ENCODE assay signal across 9 mouse cellular contexts in the genomic region with DNA sequence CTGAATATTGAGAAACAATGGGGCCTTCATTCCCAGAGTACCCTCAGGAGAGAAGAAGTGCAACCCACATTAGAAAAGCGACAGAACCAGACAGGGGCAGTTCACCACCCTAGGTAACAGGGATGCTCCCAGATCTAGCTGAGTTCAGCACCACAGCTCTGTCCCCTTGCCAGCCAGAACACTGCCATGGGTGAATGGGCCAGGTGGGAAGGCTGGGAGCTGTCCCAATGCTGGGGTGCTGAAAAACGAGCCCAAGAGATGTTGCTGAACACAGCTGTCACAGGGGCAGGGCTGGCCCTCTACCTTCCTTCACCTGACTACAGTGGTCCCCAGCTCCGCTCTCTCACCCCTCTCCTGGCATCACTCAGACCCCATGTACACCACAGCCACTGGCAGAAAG.
DNase-seq lines count a peak whose midpoint lies in the region; ATAC-seq lines count a peak whose summit lies in the region.
"Had no signal": no experiment of that assay in that cellular context is flagged by ENCODE, and none has a peak within 500 bp of the region (broad histone marks: within the 10 kb centered on the region; RNA-seq: fewer than 3 reads in every experiment).

No protein-coding gene starts in this region.

- 12% methylated on average over 3 of the region's 3 CpGs for WGBS in liver, embryonic 12.5 days (ENCODE audit: insufficient replicate concordance)
- WGBS in kidney, embryonic 15.5 days, result 16% methylated on average over 3 of the region's 3 CpGs

- H3K36me3 ChIP-seq in liver, embryonic 12.5 days, result no peaks in the 10 kb centered on the region
- H3K36me3 ChIP-seq in kidney, embryonic 15.5 days, result no peaks in the 10 kb centered on the region
- H3K36me3 ChIP-seq: neural tube, embryonic 13.5 days had no signal

- H3K27ac ChIP-seq in liver, embryonic 12.5 days, result no peak overlapping the region
- no peak overlapping the region for H3K27ac ChIP-seq in kidney, embryonic 15.5 days
- H3K27ac ChIP-seq: neural tube, embryonic 13.5 days had no signal

- H3K4me3 ChIP-seq in liver, embryonic 12.5 days, result no peak overlapping the region
- H3K4me3 ChIP-seq in kidney, embryonic 15.5 days (replicated peaks), result no peak overlapping the region
- H3K4me3 ChIP-seq: neural tube, embryonic 13.5 days had no signal

- 0 out of 2 replicates have a peak, but pooled peaks cover 7% of the 10 kb centered on the region for H3K4me1 ChIP-seq in liver, embryonic 12.5 days
- H3K4me1 ChIP-seq in kidney, embryonic 15.5 days, result peaks cover 16% of the 10 kb centered on the region

- H3K27me3 ChIP-seq in liver, embryonic 12.5 days (replicated peaks), result no peaks in the 10 kb centered on the region
- H3K27me3 ChIP-seq in kidney, embryonic 15.5 days, result no peaks in the 10 kb centered on the region
- H3K27me3 ChIP-seq: neural tube, embryonic 13.5 days had no signal

- no peak for ATAC-seq in liver, embryonic 12.5 days
- ATAC-seq in kidney, embryonic 15.5 days (replicated peaks; ENCODE audit: low FRiP score), result 0 out of 2 replicates have a peak, but pooled peaks have one; percentile 43
- no peak for ATAC-seq in activated CD4-positive, CD25-positive, alpha-beta regulatory T cell, adult 4 months

- H3K9ac ChIP-seq in liver, embryonic 12.5 days, result no peak overlapping the region
- H3K9ac ChIP-seq in kidney, embryonic 15.5 days, result no peak overlapping the region
- H3K9ac ChIP-seq: neural tube, embryonic 13.5 days had no signal

- peak; percentile 44 for DNase-seq in liver
- peak; percentile 8 for DNase-seq in adrenal gland, adult 2 months
- peak; percentile 43 for DNase-seq in retina, postnatal 1 day
- no peak for DNase-seq in right cerebral cortex, postnatal 36 days (ENCODE audit: low spot score in 2 of 2)
- no peak for DNase-seq in cerebellum, adult 11-12 months

- no peak overlapping the region for H3K4me2 ChIP-seq in liver, embryonic 12.5 days
- no peak overlapping the region for H3K4me2 ChIP-seq in kidney, embryonic 15.5 days
- H3K4me2 ChIP-seq: neural tube, embryonic 13.5 days had no signal

- no peaks in the 10 kb centered on the region for H3K9me3 ChIP-seq in liver, embryonic 12.5 days (replicated peaks)
- H3K9me3 ChIP-seq in kidney, embryonic 15.5 days (replicated peaks), result no peaks in the 10 kb centered on the region
- H3K9me3 ChIP-seq: neural tube, embryonic 13.5 days had no signal

Comparison
In these comparisons a context has a peak if more than half of its experiments do, and no peak if none do; other contexts are left out.
1. DNase-seq: peak in liver (single experiment), adrenal gland, adult 2 months (single experiment) and retina, postnatal 1 day (single experiment); none in right cerebral cortex, postnatal 36 days (0 of 2) and cerebellum, adult 11-12 months (single experiment).